Mouse (Mus musculus): Measurements from ENCODE around the gene Jmjd7. TPM values are rescaled to one million over a fixed set of nuclear protein-coding genes. Genes with fewer than 3 reads are reported as not detected.

Jmjd7 gene
- total RNA-seq, 2 experiments from 2014 or later = 5.3 to 6.3 TPM

DNA sequence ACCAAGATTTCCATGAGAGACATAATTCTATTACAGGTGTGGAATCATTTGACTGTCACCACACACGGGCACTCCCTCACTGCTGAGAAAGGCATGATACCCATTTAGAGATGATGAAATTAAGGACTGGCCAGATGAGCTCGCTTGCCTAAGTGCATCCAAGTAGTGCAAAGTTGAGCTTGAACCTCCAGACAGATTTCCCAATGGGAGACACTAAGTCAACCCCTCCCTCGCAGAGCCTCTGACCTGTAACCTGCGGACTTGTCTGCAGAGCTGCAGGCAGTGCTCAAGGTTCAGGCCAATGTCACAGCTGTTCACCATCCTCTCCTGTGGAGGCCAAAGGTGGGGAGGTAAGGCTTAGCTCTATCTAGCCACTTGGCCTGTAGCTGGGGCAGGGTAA is 31.5 kb downstream of the Jmjd7 start:
- DNase-seq (ENCODE audit: low spot score in 2 of 2) = no peak

DNA sequence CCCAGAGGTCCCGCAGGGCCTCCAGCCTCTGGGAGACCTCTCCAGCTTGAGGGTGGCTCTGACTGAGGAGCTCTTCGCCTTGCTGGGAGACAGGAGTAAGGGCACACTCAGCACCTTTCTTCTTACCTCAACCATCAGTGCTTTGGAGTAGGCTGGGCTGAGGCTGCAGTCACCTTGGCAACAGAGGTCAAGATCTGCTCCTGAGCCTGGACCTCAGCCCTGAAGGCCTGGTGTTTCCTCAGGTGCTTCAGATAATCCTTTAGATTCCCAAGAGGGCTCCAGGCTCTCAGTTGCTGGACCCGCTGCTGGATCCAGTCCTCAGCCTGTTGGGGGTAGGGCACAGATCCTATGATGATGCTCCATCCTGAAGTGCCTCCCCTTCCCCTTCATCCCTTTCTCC is 32.2 kb downstream of the Jmjd7 start:
- no peak for DNase-seq (ENCODE audit: low spot score in 2 of 2)

DNA sequence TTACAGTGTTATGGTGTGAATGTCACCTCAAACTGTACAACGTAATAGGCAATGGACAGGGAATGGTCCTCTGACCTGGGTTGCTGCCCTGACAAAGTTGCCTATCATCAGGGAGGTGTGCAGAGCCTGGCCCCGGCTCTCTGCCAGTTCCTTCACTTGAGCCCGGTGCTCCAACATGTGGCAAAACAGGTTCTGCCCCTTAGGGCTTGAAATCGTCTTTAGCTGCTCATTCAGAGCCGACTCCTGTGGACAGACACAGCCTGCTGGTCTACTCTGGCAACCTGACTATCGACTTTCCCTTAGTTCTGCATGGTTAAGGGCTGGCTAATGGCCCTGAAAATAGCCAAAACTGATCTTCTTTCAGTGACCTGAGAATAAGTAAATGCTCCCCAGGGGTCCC is 32.9 kb downstream of the Jmjd7 start:
- DNase-seq (ENCODE audit: low spot score in 2 of 2) = no peak

DNA sequence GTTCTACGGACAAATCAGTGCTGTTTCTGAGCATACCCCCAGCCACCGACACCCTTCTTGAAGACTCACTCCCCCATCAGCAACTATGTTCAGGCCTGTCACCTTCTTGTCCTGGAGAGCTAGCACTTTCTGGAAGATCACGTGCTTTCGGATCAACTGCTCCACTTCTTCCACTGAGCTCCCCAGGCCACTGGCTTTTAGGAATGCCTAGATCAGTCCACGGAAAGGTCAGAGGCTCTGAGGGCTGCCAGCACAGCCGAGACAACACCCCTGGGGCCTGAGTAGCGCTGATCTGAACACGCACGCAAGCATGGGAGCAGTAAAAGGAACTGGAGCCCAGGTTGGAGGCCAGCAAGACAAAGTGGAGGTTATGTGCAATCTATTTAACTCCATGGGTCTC is 33.4 kb downstream of the Jmjd7 start:
- no peak for DNase-seq (ENCODE audit: low spot score in 2 of 2)

DNA sequence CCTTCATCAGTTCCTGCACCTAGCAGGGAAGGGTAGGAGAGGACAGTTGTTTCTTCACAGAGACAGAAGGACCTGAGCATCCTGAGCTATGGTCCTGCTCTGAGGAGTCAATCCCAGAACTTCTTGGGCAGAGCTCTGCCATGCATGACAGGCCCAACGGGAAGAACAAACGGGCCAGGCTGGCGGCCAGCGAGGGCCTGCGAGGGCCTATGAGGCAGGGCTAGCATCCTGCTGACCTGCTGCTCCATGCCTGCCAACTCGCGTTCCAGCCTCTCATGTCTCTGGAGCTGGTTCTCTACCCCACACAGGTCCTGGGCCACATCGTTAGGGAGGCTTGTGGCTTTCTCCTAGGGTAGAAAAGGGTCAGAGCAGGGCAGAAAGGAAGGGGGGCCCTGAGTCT is 35.0 kb downstream of the Jmjd7 start:
- DNase-seq (ENCODE audit: low spot score in 2 of 2) = no peak

DNA sequence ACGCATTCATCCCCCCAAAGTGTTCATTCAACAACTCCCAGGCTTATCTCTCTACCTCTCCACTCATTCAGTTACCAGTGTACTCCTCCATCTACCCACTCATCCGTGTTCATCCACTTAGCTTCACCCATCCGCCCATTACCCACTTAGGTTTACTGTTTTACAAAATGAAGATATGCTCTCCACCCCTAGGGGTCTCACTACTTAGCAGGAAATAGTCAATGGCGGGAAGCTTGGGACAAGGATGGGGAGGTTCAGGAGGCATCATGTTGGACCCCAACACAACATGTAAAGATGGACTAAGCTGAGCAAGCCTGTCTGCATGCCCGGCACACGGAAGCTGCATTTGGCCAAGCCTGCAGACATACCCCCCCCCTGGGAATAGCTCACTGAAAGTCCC is 37.4 kb downstream of the Jmjd7 start:
- DNase-seq (ENCODE audit: low spot score in 2 of 2) = no peak

DNA sequence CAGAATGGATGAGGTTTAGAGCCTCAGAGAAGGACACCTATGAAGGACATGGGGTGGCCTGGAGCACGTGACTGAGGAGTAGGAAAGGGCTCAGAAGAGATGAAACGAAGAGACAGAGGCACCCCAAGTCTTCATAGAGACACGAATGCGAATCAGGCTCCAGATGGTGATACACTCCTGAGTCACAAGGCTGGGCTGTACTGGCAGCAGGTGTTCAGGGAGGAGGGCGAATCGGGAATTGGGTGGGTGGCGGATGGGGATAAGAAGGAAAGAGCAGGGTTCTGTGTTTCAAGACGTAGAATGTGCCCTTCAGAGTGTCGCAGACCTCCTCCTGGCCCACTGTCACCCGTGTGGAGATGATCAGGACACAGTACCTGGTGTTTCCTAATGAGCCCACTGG is 38.0 kb downstream of the Jmjd7 start:
- no peak for DNase-seq (ENCODE audit: low spot score in 2 of 2)

DNA sequence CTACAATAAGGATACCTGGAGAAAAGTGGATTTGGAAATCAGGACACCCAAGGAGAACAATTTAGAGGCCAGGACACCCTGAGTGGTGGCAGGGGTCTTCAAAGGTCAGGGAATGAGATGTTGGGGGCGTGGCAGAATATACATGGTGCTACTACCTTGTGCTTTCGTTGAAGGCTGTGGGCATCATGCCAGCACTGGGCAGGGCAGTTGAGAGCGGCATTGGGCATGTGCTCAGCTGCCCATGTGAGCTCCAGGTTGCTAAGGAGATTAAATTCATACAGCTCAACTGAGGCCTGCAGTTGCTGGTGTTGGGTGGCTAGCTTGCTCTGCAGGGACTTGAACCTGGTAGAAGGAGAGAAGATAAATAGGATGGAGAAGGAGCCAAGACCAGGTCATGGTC is 38.9 kb downstream of the Jmjd7 start:
- DNase-seq (ENCODE audit: low spot score in 2 of 2) = no peak

DNA sequence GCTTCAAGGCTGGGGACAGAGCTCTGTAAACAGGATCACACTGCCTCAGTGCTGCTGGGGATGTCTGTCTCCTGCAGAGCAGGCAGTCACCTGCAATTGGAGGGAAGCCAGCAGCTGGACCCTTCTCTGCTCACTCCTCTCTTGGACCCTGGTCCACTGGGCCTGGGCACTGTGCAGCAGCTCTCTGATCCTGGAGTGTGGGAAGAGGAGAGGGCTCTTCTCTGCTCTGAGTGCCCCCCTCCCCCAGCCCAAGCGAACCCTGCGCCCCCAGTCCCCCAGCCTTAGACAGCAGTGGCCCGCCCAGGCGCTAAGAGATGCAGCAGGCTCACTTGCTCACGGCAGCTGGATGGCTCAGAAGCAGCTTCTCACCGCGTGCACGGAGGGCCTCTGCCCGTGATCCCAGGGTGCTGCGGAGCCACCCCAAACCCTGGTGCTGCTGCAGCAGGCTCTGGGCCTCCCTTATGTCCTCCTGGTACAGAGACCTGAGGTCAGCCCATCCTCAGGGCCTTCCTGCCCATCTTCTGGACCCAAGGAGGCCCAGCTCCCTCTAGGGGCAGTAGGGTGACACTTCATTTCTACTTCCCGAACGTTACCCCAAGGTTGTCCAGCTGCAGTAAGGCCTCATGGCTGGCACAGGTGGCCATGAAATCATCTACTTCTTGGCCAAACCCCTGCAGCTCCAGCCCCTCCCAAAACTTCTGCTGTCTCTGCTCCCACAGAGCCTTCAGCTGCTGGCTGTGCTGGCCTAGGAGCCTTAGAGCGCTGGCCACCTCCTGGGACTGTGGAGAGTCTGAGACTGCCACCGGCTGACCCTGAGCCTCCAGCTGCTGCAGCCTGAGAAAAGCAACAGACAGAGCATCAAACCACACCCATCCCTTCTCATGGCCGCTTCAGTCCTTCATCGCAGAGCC is 41.5 kb downstream of the Jmjd7 start:
- DNase-seq (ENCODE audit: low spot score in 2 of 2) = no peak

DNA sequence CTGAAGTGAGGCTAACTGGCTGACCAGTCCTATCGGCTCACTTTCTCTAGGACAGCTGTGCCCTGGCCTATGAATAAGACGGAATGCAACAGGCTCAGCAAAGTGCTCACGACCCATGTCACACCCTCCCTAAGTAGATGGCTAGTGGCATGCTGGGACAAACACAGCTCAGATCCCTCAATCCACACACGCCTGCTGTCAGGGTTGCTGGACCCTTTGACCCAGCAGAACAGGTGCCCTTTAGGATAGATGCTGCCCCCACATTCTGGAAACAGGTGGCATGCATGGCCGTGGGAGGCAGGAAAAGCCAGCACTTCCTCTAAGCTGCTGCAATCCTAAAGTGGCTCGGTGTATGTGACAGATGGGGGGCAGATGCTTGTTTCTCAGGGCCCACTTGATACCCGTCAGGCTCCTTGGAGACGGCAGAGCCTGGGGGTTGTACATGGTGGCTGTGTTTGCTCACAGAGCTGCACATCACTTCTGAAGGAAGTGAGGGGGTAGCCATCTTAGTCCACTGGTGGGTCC is 42.2 kb downstream of the Jmjd7 start:
- DNase-seq (ENCODE audit: low spot score in 2 of 2) = peak; percentile 63 to 66

DNA sequence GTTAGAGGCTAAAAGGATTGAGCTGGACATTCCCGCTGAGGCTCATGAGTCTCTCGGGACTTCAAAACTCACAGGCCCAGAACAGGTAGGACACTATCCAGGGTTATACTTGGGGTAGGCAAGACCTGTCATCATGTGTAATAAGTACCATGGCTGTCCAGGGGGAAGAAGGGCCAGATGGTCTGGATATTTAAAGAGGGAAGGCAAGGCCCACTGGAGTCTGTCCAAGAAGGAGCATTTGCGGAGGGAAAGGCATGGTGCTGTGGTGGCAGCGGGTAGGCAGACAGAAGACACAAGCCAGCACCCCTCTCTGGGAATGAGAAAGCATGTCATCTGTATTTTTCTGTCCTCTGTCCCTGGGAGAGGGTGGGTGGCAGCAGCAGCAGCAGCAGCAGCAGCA is 46.8 kb downstream of the Jmjd7 start:
- DNase-seq (ENCODE audit: low spot score in 2 of 2) = no peak

DNA sequence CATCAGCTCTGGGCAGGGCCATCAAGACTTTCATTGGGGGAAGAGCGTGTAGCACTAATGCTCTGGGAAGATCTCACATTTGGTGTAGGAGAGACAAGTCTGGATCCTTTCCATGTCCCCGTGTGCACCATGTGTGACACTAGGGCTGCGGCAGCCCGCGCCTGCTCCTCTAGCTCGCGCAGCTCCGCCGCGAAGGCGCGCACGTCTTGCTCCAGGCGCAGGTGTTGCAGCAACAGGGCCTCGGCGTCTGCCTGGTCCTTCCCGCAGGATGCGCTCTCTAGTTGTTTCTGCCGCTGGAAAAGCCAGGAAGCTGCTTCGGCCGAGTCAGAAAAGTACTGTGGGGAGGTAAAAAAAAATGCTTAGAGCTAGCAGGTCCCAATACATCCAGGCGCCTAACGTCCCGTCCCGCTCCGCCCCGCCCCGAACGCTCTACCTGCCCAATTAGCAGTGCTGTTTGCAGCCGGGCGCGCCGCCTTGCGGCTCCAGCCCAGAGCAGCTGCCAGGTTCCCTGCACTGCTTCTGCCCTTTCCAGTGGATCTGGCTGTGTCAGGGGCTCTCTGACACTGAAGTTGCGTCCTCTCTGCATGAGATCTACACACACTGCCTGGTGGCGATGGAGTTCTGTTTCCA is 48.9 kb downstream of the Jmjd7 start:
- peak in 1 of 2 experiments; percentile 26 for DNase-seq (ENCODE audit: low spot score in 2 of 2)

Small RNA genes lying within 50 kb of the gene (microRNA-seq; reads per million reads assigned to microRNA genes)
- gene Mir7665 = 0.28 to 0.45 reads per million in 2 experiments

Other genes with a start within 250 kb of the Jmjd7 start
- gene Rpap1, start 239.9 kb upstream of the Jmjd7 start, total RNA-seq (2021) = 10 to 100 TPM; 18.3 to 18.7 TPM
- gene Tyro3, start 229.8 kb upstream of the Jmjd7 start, total RNA-seq (2021) = 10 to 100 TPM; 61.3 to 62.1 TPM
- 10 to 100 TPM; 61.0 to 61.7 TPM for gene Mga, start 130.3 kb upstream of the Jmjd7 start, total RNA-seq (2021)
- gene Mapkbp1, start 54.8 kb upstream of the Jmjd7 start, total RNA-seq (2021) = 10 to 100 TPM; 55.3 to 57.7 TPM
- gene Gm28042, start within 50 bp of the Jmjd7 start, total RNA-seq (2021) = 1 to 10 TPM; 1.1 to 1.8 TPM
- 1 to 10 TPM; 4.9 TPM for gene Pla2g4b, start 5.9 kb downstream of the Jmjd7 start, total RNA-seq (2021)
- gene Ehd4, start 127.1 kb downstream of the Jmjd7 start, total RNA-seq (2021) = 1 to 10 TPM; 9.7 to 9.8 TPM
- 1 to 10 TPM; 8.4 to 9.3 TPM for gene Pla2g4e, start 217.9 kb downstream of the Jmjd7 start, total RNA-seq (2021)